Mouse (Mus musculus): ENCODE measurements around the gene Tedc1.

The Tedc1 gene

DNA sequence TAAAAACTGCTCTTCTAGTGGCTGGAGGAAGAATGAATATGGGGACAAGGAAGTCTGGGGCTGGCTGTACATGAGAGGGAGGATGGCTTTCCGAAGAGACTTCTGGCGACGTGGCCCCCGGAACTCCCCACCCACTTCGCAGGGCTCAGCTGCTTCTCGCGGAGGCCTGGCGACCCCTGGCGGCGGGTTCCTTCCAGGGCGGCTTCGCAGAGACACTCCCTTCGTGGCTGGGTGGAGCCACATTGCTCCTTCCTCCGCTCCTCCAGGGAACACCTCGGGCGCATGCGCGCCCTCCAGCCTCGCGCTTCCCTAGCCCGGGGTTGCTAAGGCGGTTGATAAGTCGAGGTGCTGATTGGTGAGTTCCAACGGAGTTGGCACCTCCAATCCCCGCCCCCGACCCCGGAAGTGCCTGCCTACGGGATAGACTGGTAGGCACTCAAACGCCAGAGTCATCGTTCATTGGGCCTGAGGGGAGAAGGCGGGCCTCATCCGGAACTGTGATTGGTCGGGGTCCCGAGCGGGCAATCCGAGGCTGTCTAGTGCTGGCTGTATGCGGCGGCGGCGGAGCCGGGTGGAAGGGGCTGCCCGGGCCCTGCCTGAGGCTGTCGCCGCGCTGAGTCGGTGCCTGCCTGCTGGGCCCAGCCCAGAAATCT, at the start of gene Tedc1:
TSS of gene Tedc1 (plus strand) at position 535 of the 653 bp plus-strand sequence.
- DNase-seq (ENCODE audit: low spot score), result peak; percentile 97

DNA sequence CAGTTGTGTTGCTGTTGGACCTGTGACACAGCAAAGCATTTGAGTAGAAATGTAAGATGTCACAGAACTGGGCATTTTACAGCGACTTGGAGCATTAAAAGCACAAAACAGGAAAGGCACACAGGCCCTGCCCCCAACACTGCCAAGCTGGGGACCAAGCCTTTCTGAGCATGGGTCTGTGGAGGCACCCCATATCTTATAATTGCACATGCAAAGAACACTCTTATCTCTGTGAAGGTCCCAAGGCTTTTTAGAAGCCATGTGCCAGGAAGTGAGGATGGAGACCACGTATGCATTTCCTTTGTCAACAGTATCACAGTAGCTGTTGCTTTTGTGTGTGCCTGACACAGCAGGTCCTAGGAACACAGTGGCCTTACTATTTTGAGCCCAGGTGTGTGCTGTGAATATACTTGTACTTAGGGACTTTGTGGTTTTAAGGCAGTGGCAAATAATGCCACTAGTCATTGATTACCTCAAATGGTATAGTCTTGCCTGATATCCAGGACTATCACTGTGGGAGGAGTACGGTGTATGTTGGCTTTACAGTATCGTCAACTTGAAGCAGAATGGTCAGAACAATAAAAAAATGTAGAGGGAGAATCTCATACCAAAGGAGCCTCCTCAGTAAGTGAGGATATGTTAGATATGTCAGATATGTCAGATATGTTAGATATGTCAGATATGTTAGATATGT, 48.6 kb upstream of the Tedc1 start:
- DNase-seq (ENCODE audit: low spot score), result no peak

DNA sequence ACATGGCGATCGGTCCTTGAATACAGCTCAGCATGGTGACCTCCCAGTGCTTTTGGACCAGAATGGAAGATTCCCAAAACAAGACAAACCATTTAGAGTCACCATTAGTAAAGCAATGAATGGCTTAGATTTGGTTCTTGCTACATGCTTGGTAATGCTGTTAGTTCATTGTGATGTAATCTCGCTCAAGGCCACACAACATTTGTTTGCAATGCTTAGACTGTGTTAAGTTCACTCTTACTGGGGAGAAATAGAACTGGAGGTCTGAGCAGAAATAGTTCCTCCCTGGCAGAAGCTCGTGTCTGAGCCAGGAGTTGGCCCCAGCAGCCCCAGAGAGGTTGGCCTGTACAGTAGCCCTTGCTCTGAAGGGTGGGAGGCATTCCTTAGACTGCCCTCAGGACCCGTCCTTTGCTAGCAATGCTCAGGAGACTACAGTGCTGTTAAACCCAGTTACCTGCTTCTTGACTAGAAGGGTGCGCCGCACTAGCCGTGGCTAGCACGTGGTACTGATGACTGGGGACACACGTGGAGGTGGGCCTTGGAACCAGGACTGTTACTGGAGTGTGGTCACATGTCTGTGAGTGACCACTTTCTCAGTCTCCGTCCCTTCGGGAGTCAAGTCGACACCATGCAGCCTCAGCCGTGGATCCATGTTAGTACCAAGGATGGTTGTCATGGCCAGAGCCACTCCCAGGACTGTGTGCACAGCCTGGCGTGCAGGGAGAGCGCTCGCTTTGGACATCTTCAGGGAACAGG, 47.5 kb upstream of the Tedc1 start:
- DNase-seq (ENCODE audit: low spot score), result no peak

DNA sequence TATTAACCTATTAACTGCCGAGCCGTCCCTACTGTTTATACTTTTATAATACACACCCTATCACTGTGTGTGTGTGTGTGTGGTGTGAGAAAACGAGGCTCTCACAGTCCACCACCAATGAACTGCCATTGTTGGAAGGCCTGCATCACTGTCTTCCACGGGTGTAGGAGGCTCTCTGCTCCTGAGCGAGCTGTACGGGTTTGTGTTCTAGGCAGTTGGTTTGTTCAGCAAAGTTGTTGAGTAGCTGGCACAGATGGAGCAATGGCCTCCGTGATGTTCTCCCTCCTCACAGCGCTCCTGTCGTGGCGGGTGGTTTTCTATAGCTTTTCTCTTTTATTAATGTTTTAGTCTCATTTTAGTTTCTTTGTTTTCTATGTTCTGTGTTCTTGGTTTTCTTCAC, 46.4 kb upstream of the Tedc1 start:
- DNase-seq (ENCODE audit: low spot score), result no peak

- DNase-seq (ENCODE audit: low spot score), result no peak
Measured at GRCm38 (mm10) chr12:113114141-113114540, 42.1 kb upstream of the Tedc1 start.

DNA sequence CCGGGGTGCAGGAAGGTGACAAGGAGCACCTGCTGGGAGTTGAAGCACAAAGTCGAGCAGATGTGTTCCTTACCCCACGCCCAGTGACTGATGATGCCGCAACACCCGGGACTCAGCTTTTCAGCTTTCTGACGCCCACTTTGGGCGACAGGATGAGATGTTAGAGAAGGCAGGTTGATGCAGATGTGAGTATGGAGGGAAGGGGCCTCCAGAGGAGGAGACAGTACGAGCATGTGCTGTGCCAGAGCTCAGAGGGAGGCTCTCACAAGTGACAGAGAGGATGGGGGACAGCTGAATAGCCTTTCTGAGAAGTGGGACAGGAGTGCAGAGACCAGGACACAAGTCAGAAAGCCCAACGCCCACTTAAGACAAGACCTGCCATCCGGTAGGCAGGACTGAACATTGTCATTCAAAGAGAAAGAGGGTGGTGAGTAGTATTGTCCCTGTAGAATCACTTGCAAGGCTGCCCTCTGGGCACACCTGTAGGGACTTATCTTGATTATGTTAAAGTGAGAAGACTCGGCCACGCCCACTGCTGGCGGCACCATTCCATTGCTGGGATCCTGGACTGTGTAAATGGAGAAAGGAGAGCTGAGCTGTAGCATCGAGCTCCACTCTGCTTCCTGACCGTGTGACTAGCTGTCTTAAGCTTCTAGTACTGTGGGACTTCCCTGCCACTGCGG, 41.2 kb upstream of the Tedc1 start:
- DNase-seq (ENCODE audit: low spot score), result no peak

- DNase-seq (ENCODE audit: low spot score), result peak; percentile 77
Measured at GRCm38 (mm10) chr12:113119516-113120410, 36.5 kb upstream of the Tedc1 start.

DNA sequence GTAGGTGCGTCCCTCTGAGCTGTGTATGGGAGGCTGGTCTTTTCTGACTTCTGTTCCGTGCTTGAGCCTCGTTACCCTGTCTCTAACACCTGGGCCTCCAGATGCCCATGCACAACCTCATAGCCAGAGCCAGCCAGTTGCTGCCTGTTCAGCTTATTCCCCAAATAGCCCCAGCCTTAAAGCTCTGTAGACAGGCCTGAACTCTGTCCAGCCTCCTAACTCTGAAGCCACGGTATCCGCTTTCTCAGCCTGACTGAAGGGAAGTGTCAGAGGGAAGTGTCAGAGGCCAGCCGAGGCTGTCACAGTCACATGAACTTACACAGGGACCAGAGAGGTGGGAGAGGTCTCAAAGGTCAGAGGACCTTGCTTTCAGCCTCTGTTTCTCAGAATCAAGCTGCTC, 31.5 kb upstream of the Tedc1 start:
- DNase-seq (ENCODE audit: low spot score), result no peak

GRCm38 (mm10) chr12:113130732-113131131, 25.5 kb upstream of the Tedc1 start:
- no peak for DNase-seq (ENCODE audit: low spot score)

DNA sequence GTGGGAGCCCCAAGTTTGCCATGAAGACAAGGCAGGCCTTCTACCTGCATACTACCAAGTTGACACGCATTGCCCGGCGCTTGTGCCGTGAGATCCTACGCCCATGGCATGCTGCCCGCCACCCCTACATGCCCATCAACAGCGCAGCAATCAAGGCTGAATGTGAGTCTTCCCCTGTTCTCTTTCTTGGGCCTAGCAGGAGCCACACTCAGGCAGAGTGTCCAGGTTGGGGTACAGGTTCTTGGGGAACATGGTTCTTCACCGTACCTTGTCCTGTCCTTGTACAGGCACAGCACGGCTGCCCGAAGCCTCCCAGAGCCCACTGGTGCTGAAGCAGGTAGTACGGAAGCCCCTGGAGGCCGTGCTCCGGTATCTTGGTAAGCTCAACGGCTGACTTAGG, 24.6 kb upstream of the Tedc1 start:
- no peak for DNase-seq (ENCODE audit: low spot score)

DNA sequence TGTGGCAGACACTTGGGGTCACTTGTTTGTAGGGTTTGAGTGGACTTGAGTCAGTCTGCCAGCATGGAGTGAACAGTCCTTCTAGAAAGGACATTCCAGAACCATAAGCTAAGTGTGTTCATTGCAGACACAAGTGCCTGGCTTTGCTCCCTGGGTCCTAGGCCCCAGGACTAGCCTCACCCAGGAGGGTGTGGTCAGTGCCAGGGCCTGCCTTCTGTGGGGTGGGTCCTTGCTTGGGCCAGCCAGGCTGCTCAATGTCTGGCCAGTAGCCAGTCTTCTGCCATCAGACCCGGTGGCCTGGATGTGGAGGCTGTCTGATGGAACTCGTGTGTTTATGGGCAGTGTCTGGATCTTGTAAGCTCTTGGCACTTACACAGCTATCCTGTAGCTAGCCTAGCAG, 23.7 kb upstream of the Tedc1 start:
- peak; percentile 92 for DNase-seq (ENCODE audit: low spot score)

GRCm38 (mm10) chr12:113133260-113133659, 23.0 kb upstream of the Tedc1 start:
- DNase-seq (ENCODE audit: low spot score), result peak; percentile 83

GRCm38 (mm10) chr12:113133861-113134403, 22.3 kb upstream of the Tedc1 start:
- no peak for DNase-seq (ENCODE audit: low spot score)

- no peak for DNase-seq (ENCODE audit: low spot score)
Measured at GRCm38 (mm10) chr12:113134502-113134901, 21.7 kb upstream of the Tedc1 start.

DNA sequence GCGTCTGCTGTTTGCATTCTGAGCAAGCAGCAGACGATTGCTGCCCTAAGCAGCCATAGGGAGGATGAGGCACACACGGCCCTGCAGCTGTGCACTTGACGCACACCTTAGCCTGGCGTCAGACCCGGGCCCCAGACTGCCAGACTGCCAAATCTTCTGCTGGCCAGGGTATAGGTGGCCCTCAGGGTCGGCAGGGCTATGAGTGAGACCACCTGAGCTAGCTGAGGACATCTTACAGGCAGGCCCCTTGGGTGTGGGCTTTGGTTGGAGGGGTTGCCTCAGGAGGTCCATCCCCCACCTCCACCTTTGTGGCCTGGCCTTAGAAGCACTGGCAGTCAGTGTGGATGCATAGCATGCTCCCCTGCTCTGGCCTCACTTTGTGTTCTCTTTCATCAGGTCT, 20.8 kb upstream of the Tedc1 start:
- DNase-seq (ENCODE audit: low spot score), result no peak

- no peak for DNase-seq (ENCODE audit: low spot score)
Measured at GRCm38 (mm10) chr12:113136492-113137020, 19.7 kb upstream of the Tedc1 start.

DNA sequence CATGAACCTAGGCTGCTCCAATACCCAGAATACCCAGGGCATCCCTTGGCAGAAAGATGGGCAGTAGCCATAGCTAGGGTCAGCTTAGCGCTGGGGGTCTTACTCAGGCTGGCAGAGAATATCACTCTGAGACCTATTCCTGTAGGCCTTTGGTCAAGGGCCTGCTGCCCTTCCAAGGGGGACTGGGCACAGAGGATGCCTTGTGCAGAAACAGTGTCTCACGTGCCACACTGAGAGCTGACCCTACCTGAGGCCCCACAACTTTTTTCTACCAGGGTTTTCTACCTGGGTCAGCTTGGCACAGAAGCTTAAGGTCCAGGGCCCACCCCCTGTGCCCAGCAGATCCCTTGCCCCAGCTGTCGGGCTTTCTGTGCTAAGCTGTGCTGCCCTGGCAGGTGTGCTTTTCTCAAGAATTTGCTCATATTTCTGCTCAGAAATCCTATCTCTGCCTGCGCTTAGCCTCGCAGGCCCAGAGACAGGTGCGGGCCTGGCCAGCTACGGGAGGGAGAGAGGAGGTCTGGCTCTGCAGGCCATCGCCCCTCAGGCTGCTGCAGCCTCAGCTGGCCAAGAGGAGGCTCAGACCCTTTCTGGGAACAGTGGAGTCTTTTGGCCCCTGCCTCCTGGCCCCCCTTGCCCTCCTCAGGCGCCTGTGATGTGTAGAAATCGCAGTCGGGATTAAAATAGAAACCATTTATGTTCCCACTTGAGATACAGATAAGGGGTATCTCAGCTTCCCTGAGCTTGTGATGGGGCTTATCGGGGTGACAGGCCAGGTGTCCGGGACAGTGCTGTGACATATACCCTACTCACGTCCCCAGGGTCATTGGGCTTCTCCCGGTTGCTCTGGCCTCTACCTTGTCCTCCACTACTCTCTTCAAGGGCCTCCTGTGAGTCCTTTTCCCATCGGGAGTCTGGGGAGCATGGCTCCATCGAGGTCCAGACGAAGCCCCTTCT, 18.7 kb upstream of the Tedc1 start:
- no peak for DNase-seq (ENCODE audit: low spot score)

GRCm38 (mm10) chr12:113138291-113138690, 17.9 kb upstream of the Tedc1 start:
- no peak for DNase-seq (ENCODE audit: low spot score)

Measured in MN1 (cell line).